Mouse (Mus musculus) T-helper 1 cell (primary cell): ENCODE results near the gene Six3.

Source experiments
- in situ Hi-C: fragments of 300-600 bp; cut with MboI, MseI; formaldehyde crosslinking; loops from one replicate; pipeline ENCODE4 v1.15.1; 2025; ENCODE audit warnings: high pct_unique_total_duplicates

Gene Six3

GRCm38 (mm10) chr17:85611521-85612515 lies 1.6 kb upstream of the Six3 start:
- in situ Hi-C loops: loop anchor here (5.0 to 10.0 kb wide), 2 partner anchors 75 to 777 kb away; partner anchors contain the start of gene Six2

- in situ Hi-C loops: loop anchor here (5.0 to 10.0 kb wide), 2 partner anchors 75 to 778 kb away; partner anchors contain the start of gene Six2
Measured at GRCm38 (mm10) chr17:85612526-85613265, 712 bp upstream of the Six3 start.

- in situ Hi-C loops: loop anchor here (5.0 to 10.0 kb wide), 2 partner anchors 73 to 779 kb away; partner anchors contain the start of gene Six2
Measured at GRCm38 (mm10) chr17:85614011-85614721, 758 bp downstream of the Six3 start.

GRCm38 (mm10) chr17:85614722-85615331 lies 1.4 kb downstream of the Six3 start:
- in situ Hi-C loops: loop anchor here (5.0 to 10.0 kb wide), 2 partner anchors 72 to 780 kb away; partner anchors contain the start of gene Six2

- in situ Hi-C loops: loop anchor here (10.0 kb wide), 1 partner anchor 781 kb away; no protein-coding TSS in a partner anchor
Measured at GRCm38 (mm10) chr17:85615586-85615985, 2.2 kb downstream of the Six3 start.

GRCm38 (mm10) chr17:85616526-85617500 lies 3.4 kb downstream of the Six3 start:
- in situ Hi-C loops: loop anchor here (10.0 kb wide), 1 partner anchor 782 kb away; no protein-coding TSS in a partner anchor

GRCm38 (mm10) chr17:85617566-85618358 lies 4.4 kb downstream of the Six3 start:
- in situ Hi-C loops: loop anchor here (10.0 kb wide), 1 partner anchor 783 kb away; no protein-coding TSS in a partner anchor

GRCm38 (mm10) chr17:85618359-85619112 lies 5.1 kb downstream of the Six3 start:
- in situ Hi-C loops: loop anchor here (10.0 kb wide), 1 partner anchor 784 kb away; no protein-coding TSS in a partner anchor

GRCm38 (mm10) chr17:85619113-85620085 lies 6.0 kb downstream of the Six3 start:
- in situ Hi-C loops: loop anchor here (10.0 kb wide), 1 partner anchor 785 kb away; no protein-coding TSS in a partner anchor

GRCm38 (mm10) chr17:85620086-85620481 lies 6.7 kb downstream of the Six3 start:
- in situ Hi-C loops: no loop called here

GRCm38 (mm10) chr17:85620680-85621504 lies 7.5 kb downstream of the Six3 start:
- in situ Hi-C loops: no loop called here

GRCm38 (mm10) chr17:85621505-85622310 lies 8.3 kb downstream of the Six3 start:
- in situ Hi-C loops: no loop called here

GRCm38 (mm10) chr17:85622493-85623157 lies 9.2 kb downstream of the Six3 start:
- in situ Hi-C loops: no loop called here
